Mouse (Mus musculus): ENCODE results near the gene Usp18.

GRCm38 (mm10) chr6:121210149-121210925, 35.4 kb upstream of the Usp18 start, which contains the start of gene Tuba8:
- TF ChIP-seq GATA1 (IDR thresholded peaks at IDR 0.05; ENCODE audit: borderline replicate concordance, low read length), result no peak
- no peak for TF ChIP-seq FLI1 (IDR thresholded peaks at IDR 0.05; ENCODE audit: low read length)

Data from megakaryocyte, embryonic 14.5 days (primary cell).